Mouse (Mus musculus) forebrain, embryonic 16.5 days (tissue): ENCODE results near the gene Sppl2c. TPM values are rescaled to one million over a fixed set of nuclear protein-coding genes. Genes with fewer than 3 reads are reported as not detected.

ENCODE experiments used
- ATAC-seq: fragments of 200-750 bp; cut with Nextera tagmentation; 2 replicates; pipeline ENCODE4 v1.8.0; 2017; ENCODE audit warnings: mild to moderate bottlenecking, moderate library complexity
- H3K27ac ChIP-seq: fragments of 300-500 bp; sonication (generic); 2 replicates; pipeline ENCODE4 v1.5.1; 2014; ENCODE audit warnings: low read length, control low read depth
- H3K27me3 ChIP-seq: fragments of 300-500 bp; sonication (generic); replicated peaks from 2 replicates; pipeline ENCODE4 v1.6.1; 2014; ENCODE audit warnings: low read length; ENCODE audit not compliant: control insufficient read depth, insufficient read depth
- H3K36me3 ChIP-seq: fragments of 300-500 bp; sonication (generic); 2 replicates; pipeline ENCODE4 v1.6.1; 2014; ENCODE audit not compliant: control insufficient read depth, insufficient read depth
- H3K4me1 ChIP-seq: fragments of 300-500 bp; sonication (generic); replicated peaks from 2 replicates; pipeline ENCODE4 v1.6.1; 2014; ENCODE audit warnings: low read length; ENCODE audit not compliant: control insufficient read depth, insufficient read depth
- H3K4me2 ChIP-seq: fragments of 300-500 bp; sonication (generic); 2 replicates; pipeline ENCODE4 v1.6.1; 2014; ENCODE audit warnings: mild to moderate bottlenecking, low read length, control low read depth
- H3K4me3 ChIP-seq: fragments of 300-500 bp; sonication (generic); replicated peaks from 2 replicates; pipeline ENCODE4 v1.5.1; 2014; ENCODE audit warnings: mild to moderate bottlenecking, low read length, control low read depth
- H3K9ac ChIP-seq: fragments of 300-500 bp; sonication (generic); replicated peaks from 2 replicates; pipeline ENCODE4 v1.6.1; 2014; ENCODE audit warnings: low read depth, low read length, control low read depth
- H3K9me3 ChIP-seq: fragments of 300-500 bp; sonication (generic); 2 replicates; pipeline ENCODE4 v1.6.1; 2016; ENCODE audit warnings: low read length; ENCODE audit not compliant: control insufficient read depth
- WGBS: fragments of 180-500 bp; shearing (Covaris S2); extraction: QIAGEN DNeasy Blood & Tissue Kit; methylation state at CpG from one replicate; pipeline ENCODE4 v1.1.7; 2014; 5-methylcytosine and 5-hydroxymethylcytosine counted together
- polyA plus RNA-seq: library from polyadenylated mRNA; unstranded; fragments of >200 nt; fragmentation: Nextera tagmentation; extraction: Ambion mirVana; gene quantifications from 2 replicates; pipeline ENCODE4 v1.2.1, GENCODE M21; 2015

The Sppl2c gene
- not detected in 2 replicates for polyA plus RNA-seq

DNA sequence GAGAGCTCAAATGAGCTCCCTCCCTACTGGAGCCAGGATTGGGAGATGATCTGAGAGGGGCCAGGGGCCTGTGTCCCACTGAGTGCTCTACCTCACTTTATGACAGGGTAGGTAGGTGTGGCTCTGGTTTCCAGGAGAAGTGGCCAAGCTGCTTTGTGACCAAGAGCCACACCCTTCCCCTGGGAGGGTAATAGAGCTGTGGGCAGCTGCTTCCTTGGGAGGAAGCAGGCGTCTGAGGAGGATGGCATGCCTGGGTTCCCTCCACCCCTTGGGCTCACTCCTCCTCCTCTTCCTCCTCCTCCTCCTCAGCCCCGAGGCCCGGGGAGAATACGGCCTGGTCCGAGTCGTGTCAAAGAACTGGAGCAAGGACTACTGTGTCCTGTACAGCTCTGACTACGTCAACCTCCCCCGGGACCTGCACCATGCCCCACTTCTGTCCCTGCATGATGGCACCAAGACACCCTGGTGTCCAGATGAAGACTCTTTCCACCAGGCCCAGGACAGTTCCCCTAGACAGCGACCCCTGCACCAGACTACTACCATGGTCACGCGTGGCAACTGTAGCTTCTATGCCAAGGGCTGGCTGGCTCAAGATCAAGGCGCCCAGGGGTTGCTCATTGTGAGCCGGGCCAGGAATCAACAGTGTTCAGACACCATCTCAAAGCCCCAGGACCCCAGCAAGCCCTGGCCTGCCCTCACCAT lies at the start of gene Sppl2c:
Gene Sppl2c, plus strand, starts transcription at position 193 of the 702 bp plus-strand sequence.
- no peak within 1 kb of the TSS for H3K4me2 ChIP-seq
- H3K9me3 ChIP-seq = no peaks in the 10 kb centered on the region
- 0 out of 2 replicates have a peak, but pooled peaks cover 2% of the 10 kb centered on the region for H3K27me3 ChIP-seq
- H3K36me3 ChIP-seq = no peaks in the 10 kb centered on the region
- no peak within 1 kb of the TSS for H3K27ac ChIP-seq
- no peak within 1 kb of the TSS for H3K4me3 ChIP-seq
- no peaks in the 10 kb centered on the region for H3K4me1 ChIP-seq
- no peak for ATAC-seq
- whole genome bisulfite sequencing = 85% methylated on average over 13 of the region's 13 CpGs
- H3K9ac ChIP-seq = no peak within 1 kb of the TSS

DNA sequence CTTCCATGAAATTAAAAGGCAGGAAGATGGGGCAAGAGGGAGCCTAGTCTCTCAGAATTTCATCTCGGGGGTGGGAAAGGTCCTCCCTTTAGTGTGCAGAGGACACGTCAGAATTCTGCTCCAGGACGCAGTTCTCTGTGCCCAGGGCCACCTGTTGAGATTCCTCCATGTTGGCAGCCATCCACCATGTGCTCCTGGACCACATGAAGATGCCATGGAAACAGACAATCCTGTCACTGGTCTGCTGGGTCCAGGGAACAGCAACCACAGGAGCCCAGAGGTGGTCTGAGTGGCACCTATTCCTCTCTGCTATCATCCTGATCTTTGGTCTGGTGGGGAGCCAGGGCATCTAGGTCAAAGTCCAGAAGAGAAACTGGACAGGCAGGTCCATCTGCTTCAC lies 47.2 kb upstream of the Sppl2c start:
- WGBS = 71% methylated on average over 3 of the region's 3 CpGs
- Histone ChIP-seq H3K27ac (no peak overlapping the region), H3K9me3 (no peaks in the 10 kb centered on the region), H3K9ac (no peak overlapping the region), H3K4me3 (no peak overlapping the region), H3K27me3 (peaks cover 7% of the 10 kb centered on the region), H3K4me2 (no peak overlapping the region), H3K36me3 (no peaks in the 10 kb centered on the region), H3K4me1 (peaks cover under 1% of the 10 kb centered on the region)
- ATAC-seq = no peak

DNA sequence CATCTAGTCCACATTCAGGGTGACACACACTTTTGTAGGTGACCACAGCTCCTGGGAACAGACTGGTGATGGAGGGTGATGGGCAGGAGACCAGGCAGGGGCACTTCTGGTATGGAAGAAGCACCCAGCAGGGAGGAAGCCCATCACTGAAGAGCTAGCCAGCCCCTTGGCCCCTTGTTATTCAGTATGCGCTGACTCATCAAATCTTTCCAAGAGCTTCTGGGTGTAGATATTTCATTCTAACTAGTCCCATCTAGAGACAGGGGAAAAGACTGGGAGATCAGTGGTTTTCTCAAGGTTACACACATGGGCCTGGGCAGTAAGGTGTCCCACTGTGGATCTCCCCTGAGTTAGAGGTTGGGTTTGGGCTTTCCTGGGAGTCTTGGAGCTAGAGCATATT lies 41.2 kb upstream of the Sppl2c start:
- Histone ChIP-seq H3K36me3 (no peaks in the 10 kb centered on the region), H3K27me3 (no peaks in the 10 kb centered on the region), H3K4me2 (no peak overlapping the region), H3K9ac (no peak overlapping the region), H3K27ac (no peak overlapping the region), H3K4me1 (no peaks in the 10 kb centered on the region), H3K9me3 (no peaks in the 10 kb centered on the region), H3K4me3 (no peak overlapping the region)
- 93% methylated on average over 1 of the region's 1 CpGs for WGBS
- ATAC-seq = no peak

DNA sequence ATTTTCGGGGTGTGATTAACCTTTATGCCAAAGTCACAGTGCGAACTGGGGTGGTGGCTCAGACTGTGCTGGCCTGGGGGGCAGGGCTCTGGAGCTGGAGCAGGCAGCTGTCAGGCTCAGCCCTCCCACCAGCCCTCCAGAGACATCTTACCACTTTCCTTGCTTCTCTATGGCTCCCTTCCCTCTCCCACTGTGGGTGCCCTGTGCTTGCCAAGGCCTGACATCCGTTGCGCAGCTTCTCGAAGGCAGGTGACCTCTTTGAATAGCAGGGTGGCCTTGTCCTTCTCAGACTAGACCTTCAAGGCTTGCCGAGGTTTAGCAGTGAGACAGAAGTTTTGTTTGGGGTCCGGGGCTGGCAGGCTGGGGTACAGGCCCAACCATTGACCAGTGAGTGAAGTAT lies 37.3 kb upstream of the Sppl2c start:
- no peaks in the 10 kb centered on the region for H3K9me3 ChIP-seq
- no peaks in the 10 kb centered on the region for H3K36me3 ChIP-seq
- H3K9ac ChIP-seq = no peak overlapping the region
- no peaks in the 10 kb centered on the region for H3K27me3 ChIP-seq
- H3K4me3 ChIP-seq = no peak overlapping the region
- 64% methylated on average over 7 of the region's 7 CpGs for WGBS
- no peaks in the 10 kb centered on the region for H3K4me1 ChIP-seq
- H3K27ac ChIP-seq = no peak overlapping the region
- ATAC-seq = no peak
- H3K4me2 ChIP-seq = no peak overlapping the region

DNA sequence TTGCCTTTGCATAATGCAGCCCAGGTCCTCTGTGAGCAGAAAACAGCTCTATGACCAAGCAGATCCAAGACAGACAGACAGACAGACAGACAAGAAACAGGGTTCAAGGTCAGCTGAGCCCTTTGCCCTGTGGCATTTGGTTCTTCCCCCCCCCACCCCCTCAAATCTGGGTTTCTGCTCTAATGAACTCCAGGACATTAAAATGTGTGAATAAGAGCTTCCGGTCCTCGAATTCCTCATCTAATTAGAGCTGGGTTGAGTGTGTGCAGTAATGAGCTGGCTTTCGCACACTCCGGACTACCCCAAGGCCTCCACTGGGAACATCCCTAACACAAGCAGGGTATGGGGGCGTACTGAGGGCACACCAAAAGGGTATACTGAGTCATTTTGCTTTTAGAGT lies 35.2 kb upstream of the Sppl2c start:
- no peak for ATAC-seq
- no peaks in the 10 kb centered on the region for H3K9me3 ChIP-seq
- 20% methylated on average over 5 of the region's 5 CpGs for WGBS
- H3K27me3 ChIP-seq = no peaks in the 10 kb centered on the region
- no peak overlapping the region for H3K27ac ChIP-seq
- H3K4me3 ChIP-seq = no peak overlapping the region
- H3K4me1 ChIP-seq = no peaks in the 10 kb centered on the region
- H3K36me3 ChIP-seq = no peaks in the 10 kb centered on the region
- H3K4me2 ChIP-seq = no peak overlapping the region
- H3K9ac ChIP-seq = no peak overlapping the region

DNA sequence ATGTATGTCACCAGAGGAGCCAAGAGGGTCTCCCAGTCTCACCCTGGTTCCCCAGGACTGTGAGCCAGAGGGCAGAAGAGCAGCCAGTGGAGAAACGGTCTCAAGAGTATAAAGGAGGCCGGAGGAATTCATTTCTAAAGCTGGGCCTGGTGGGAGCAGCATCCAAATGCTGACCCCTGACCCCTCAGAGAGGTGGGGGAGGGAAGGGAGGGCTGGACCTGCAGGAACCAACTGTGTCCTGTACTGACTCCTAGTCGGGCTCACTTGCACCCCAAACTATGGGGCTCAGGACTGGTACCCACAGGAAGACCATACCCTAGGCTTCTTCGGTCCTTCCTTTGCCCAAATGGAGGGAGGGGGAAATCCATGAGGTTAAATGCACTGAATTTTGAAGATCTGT lies 31.8 kb upstream of the Sppl2c start:
- no peak overlapping the region for H3K4me3 ChIP-seq
- 64% methylated on average over 4 of the region's 4 CpGs for whole genome bisulfite sequencing
- H3K27me3 ChIP-seq = no peaks in the 10 kb centered on the region
- no peak overlapping the region for H3K4me2 ChIP-seq
- no peaks in the 10 kb centered on the region for H3K9me3 ChIP-seq
- H3K36me3 ChIP-seq = no peaks in the 10 kb centered on the region
- H3K9ac ChIP-seq = no peak overlapping the region
- ATAC-seq = no peak
- peaks cover 14% of the 10 kb centered on the region for H3K4me1 ChIP-seq
- no peak overlapping the region for H3K27ac ChIP-seq

DNA sequence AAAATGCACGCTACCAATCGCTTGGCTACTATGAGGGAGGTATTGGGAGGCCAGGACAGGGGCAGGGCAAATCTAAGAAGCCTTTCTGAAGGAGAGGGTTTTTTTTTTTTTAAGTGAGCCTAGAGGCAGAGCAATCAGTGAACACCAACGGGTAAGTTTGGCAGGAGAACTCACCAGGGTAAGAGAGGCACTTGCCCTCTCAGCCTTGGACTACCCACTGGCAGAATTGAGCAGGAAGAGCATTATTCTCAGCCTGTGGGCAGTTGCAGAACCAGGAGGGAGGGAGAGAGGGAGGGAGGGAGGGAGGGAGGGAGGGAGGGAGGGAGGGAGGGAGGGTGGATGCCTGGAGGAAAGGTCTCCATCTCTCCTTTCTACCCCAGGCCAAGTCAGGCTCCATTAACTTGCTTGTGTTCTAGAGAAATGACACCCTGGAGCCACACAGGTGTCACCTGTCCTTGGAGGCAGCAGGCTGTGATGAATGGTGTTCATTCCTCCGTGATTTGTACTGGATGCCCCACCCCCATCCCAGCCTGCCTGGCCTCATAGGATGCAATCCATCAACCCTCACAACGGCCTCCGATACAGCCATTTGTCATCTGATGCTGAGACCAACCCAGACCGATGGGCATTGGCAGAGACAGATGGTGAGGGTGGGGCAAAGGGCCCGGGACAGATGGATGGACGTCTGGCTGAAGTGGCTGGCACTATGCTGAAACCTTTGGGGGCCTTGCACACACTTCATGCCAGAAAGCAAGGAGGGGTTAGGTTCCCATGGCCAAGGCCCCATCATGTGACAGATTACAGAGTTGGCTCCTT lies 31.1 kb upstream of the Sppl2c start:
- WGBS = 55% methylated on average over 9 of the region's 9 CpGs
- no peak overlapping the region for H3K9ac ChIP-seq
- no peak overlapping the region for H3K4me3 ChIP-seq
- H3K27me3 ChIP-seq = no peaks in the 10 kb centered on the region
- no peaks in the 10 kb centered on the region for H3K36me3 ChIP-seq
- no peak overlapping the region for H3K27ac ChIP-seq
- no peak for ATAC-seq
- H3K9me3 ChIP-seq = no peaks in the 10 kb centered on the region
- H3K4me1 ChIP-seq = peaks cover 14% of the 10 kb centered on the region
- H3K4me2 ChIP-seq = no peak overlapping the region

DNA sequence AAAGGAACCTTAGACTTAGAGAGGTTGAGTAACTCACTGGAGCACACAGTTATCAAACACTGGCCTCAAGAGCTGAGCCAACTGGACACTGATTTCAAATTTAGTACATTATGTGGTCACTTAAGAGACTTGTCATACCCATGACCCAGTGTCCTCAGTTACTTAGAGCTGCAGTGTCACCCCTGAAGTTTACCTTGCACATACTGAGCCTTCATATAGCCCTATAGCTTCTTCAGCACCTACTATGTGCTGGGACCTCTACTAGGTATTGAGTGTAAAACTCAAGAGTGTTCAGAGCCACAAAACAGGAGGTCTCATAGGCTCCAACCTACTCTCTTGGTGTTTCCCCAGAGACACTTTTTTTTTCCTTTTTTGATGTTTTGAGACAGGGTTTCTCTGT lies 30.2 kb upstream of the Sppl2c start:
- Histone ChIP-seq H3K4me1 (peaks cover 14% of the 10 kb centered on the region), H3K4me3 (no peak overlapping the region), H3K27me3 (no peaks in the 10 kb centered on the region), H3K4me2 (no peak overlapping the region), H3K27ac (no peak overlapping the region), H3K9ac (no peak overlapping the region), H3K9me3 (no peaks in the 10 kb centered on the region), H3K36me3 (no peaks in the 10 kb centered on the region)
- no peak for ATAC-seq

DNA sequence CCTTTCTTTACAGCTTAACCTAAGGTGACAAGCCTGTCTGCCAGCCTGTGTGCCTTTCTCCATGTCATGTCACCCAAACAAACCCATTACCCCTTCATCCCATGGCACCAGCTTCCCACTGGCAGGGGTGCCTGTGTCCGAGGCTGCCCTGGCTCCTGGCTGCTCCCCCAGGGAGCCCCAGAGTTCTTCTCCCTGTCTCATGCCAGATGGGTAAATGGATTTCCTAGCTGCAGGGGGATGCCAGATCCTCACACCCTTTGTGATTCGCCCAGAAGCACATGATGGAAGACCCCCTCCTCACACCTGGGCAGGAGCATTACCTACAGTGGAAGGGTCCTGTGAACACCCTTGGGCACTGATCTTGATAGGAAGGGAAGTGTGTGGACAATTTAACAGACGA lies 29.7 kb upstream of the Sppl2c start:
- Histone ChIP-seq H3K9ac (no peak overlapping the region), H3K4me1 (peaks cover 14% of the 10 kb centered on the region), H3K36me3 (no peaks in the 10 kb centered on the region), H3K27me3 (no peaks in the 10 kb centered on the region), H3K9me3 (no peaks in the 10 kb centered on the region), H3K4me3 (no peak overlapping the region), H3K27ac (no peak overlapping the region), H3K4me2 (no peak overlapping the region)
- no peak for ATAC-seq
- 64% methylated on average over 3 of the region's 3 CpGs for WGBS
